Mouse (Mus musculus) adrenal gland, adult 2 months (tissue): ENCODE measurements around the gene Adam30. TPM values are rescaled to one million over a fixed set of nuclear protein-coding genes. Genes with fewer than 3 reads are reported as not detected.
"Not testable (repeated sequence)": the region's sequence is repeated elsewhere in the genome, so short reads cannot be mapped to it uniquely, and the experiment has no call there.

Source experiments
- DNase-seq: peaks from one replicate; pipeline ENCODE4 v3.0.0; 2021
- long read RNA-seq: library from polyadenylated mRNA; stranded (forward); transcript quantifications from one replicate; pipeline ENCODE4 v2.0.0, GENCODE M21; 2021
- polyA plus RNA-seq: library from polyadenylated mRNA; depleted of rRNA; stranded (reverse); fragments of >200 nt; gene quantifications from 2 replicates; pipeline ENCODE4 v1.2.3, GENCODE M21; 2012; rRNA removed
- total RNA-seq, 2 experiments: library from RNA; stranded (reverse); gene quantifications; 2 replicates each; pipeline ENCODE4 v1.2.3; 2021

Adam30 gene
- total RNA-seq (not detected), polyA plus RNA-seq (not detected in 2 replicates)
- long read RNA-seq: 0 reads

DNA sequence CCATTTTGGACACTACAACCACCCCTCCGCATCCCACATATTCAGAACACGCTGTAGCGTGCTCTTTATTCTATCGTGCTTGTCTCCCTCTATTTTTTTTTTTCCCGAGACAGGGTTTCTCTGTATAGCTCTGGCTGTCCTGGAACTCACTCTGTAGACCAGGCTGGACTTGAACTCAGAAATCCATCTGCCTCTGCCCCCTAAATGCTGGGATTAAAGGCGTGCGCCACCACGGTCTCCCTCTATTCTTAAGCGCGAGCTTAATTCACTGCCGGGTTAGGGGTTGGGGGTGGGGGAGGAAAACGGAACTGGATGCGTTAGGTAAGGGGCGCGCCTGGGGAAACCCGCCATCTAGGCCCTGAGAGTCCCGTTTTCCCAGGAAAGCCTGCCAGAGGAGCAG, at the start of gene Adam30:
Gene Adam30, plus strand, starts transcription at position 301 of the 400 bp plus-strand sequence.
- DNase-seq: no peak

- no peak for DNase-seq
Observed at GRCm38 (mm10) chr3:98118252-98118651, 42.2 kb upstream of the Adam30 start.

DNA sequence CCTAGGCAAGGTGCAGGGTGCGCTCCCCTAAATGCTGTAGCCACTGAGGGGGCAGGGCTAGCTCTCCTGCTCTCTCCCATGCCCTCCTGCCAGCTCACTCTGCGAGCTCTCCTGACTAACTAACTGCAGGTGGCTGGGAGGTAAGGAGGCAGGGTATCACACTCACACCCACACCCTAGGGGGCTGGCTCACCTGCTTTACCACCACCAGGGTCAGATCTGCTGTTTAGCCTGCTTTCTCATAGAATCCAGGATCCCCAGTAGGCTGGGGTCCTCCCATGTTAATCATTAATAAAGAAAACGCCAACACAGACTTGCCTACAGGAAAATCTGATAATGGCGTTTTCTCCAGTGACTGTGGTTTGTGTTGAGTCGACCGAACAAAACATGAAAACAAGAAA, 41.1 kb upstream of the Adam30 start:
- no peak for DNase-seq

GRCm38 (mm10) chr3:98120884-98121283, 39.5 kb upstream of the Adam30 start:
- no peak for DNase-seq

DNA sequence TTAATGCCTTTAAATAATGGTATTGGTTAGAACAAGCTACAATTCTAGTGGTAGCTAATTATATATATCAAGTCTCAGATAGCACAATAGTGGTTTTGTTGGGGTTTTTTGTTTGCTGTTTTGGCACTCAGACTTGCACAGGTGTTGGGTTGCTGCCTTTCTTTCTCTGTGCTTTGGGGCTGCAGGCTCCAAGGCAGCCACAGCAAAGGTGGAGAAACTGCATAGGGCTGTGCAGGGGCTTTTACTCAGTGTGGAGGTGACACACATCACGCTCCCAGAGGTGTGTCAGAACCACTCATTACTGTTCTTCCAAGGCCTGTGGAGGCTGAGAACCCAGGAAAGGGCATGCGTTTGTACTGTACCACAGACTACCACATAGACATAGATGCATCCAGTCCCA, 32.7 kb upstream of the Adam30 start:
- no peak for DNase-seq

DNA sequence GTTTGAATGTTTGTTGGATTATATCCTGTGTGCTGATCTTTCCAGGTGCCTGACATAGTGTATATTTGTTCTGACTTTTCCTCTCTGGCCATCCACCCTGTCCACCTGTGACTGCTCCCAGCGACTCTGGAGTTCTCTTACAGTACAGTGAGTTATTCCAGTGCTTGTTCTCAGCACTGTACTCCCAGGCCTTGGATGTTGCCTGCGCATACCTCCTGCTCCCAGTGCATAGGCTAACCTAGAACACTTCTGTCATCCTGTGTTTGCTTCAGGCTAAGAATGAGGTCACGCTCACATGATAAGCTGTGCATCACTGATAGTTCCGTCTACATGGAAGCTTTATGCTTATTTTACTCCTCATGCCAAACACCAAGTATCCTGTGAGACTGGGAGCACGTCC, 31.7 kb upstream of the Adam30 start:
- DNase-seq: no peak

- DNase-seq: not testable (repeated sequence)
Observed at GRCm38 (mm10) chr3:98132140-98132539, 28.3 kb upstream of the Adam30 start.

DNA sequence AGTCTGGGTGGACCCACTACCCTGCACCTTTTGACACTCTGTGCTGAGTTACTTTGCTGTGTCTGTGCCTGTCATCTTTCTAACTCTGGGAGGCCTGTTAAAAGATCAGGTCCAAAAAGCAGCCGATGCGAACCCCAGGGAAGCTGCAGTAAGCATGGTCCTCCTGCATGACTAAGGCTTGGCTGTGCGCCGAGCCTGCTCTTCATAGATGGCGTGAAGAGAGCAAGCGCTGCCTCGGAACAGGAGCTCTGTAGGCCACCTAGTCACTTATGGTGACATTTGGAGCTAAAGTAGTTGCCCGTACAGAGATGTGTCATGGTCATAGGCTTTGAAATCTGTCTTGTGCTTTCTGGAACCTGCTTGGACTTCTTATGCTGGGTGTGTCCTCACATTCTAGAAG, 27.8 kb upstream of the Adam30 start:
- DNase-seq: no peak

- DNase-seq: no peak
Observed at GRCm38 (mm10) chr3:98141456-98141855, 19.0 kb upstream of the Adam30 start.

DNA sequence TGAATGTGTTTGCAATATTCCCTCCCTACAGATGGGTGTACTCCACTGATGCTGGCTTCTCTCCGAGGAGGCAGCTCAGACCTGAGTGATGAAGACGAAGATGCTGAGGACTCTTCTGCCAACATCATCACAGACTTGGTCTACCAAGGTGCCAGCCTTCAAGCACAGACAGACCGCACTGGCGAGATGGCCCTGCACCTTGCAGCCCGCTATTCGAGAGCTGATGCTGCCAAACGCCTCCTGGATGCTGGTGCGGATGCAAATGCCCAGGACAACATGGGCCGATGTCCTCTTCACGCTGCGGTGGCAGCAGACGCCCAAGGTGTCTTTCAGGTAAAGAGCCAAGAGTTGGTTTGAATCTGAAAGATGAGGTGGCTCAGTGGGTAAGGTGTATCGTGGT, 17.6 kb upstream of the Adam30 start:
- DNase-seq: no peak

GRCm38 (mm10) chr3:98145204-98145603, 15.2 kb upstream of the Adam30 start:
- DNase-seq: no peak

GRCm38 (mm10) chr3:98146471-98147410, 13.7 kb upstream of the Adam30 start:
- no peak for DNase-seq

GRCm38 (mm10) chr3:98147706-98148105, 12.7 kb upstream of the Adam30 start:
- DNase-seq: peak; percentile 86

- no peak for DNase-seq
Observed at GRCm38 (mm10) chr3:98149881-98150280, 10.5 kb upstream of the Adam30 start.

DNA sequence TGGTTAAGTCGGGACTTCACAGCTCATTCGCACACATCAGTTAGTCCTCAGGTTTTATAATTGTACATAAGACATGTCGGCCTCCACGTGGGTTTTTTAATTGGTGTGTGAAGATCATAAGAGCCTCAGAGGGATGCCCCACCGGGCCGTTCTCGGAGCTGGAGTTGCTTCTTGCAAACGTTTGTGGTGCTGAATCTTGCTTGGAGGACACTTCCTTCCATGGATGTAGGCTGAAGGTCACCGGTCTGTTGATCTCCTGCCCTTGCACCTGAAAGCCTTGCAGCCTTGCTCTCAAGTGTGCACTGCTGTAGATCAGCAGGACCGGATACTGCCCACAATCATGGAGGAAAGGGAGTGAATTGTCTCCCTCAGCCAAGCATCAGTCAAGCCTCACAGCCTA, 9.4 kb upstream of the Adam30 start:
- DNase-seq: no peak

- no peak for DNase-seq
Observed at GRCm38 (mm10) chr3:98153460-98153859, 7.0 kb upstream of the Adam30 start.

- DNase-seq: no peak
Observed at GRCm38 (mm10) chr3:98156158-98156557, 4.3 kb upstream of the Adam30 start.

GRCm38 (mm10) chr3:98157073-98157472, 3.4 kb upstream of the Adam30 start:
- DNase-seq: no peak

GRCm38 (mm10) chr3:98157585-98157984, 2.8 kb upstream of the Adam30 start:
- no peak for DNase-seq

GRCm38 (mm10) chr3:98158646-98159045, 1.8 kb upstream of the Adam30 start:
- no peak for DNase-seq

DNA sequence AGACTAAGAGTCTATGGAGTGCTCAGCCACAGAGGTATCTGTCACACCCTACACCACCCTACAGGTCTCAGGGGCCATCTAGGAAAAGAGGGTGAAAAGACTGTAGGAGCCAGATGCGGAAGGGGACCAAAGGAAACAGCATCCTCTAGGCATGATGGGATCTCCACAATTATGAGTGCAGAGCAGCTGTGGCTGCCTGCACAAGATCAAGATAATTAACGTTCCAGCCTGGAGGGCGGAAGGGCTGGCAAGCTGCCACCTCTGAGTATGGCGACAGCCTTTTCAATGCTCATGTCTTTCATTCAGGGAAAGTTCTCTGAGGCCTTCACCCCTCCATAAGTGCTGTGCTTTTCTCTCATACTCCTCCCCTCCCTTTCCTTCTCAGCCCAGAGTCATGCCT, 1.1 kb upstream of the Adam30 start:
- no peak for DNase-seq

- peak; percentile 75 for DNase-seq
Observed at GRCm38 (mm10) chr3:98178340-98178739, 17.9 kb downstream of the Adam30 start.

DNA sequence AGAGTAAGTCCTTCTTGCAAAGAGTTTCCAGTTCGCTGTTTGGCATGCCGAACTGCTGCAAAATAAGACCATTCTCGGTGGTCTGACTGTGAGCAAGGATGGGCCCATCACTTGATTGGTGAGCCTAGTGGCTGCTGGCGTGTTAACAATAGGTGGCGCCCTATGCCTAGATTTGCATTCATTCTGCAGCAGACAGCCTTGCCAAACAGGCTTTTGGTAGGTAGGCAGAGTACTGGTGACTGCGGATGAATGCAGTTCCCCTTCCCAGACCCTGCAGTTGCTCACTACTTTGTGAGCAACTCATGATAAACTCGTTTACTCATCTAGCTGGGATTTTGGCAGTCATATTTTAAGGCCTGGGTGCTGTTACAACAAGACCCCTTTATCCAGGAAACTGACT, 20.4 kb downstream of the Adam30 start:
- peak; percentile 18 for DNase-seq

DNA sequence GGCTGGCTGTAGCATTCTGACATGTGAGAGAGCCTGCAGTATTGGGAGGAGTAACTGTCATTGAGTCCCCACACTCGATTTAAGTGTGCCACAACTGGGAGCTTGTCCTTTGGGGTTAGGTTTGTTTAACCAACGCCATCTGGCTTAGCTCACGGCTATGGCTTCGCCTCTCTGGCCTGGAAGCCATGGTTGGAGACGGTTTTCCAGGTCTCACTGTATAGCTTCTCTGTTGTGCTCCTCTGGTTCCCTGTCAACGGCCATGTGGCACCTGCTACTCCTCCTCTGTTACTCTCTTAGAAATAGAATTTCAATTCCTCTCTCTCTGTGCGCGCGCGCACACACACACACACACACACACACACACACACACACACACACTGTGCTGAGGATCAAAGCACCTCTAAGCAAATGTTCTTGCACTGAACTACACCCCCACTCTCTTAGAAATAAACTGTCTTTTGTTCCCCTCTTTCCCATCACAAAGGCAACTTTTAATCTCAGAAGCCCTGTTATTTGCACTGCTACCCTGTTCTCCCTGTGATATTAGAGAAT, 24.8 kb downstream of the Adam30 start:
- DNase-seq: no peak
